Mouse (Mus musculus) frontal cortex, adult 2 months (tissue): ENCODE data around the gene Trub2. TPM values are rescaled to one million over a fixed set of nuclear protein-coding genes. Genes with fewer than 3 reads are reported as not detected.
"Not testable (repeated sequence)": the region's sequence is repeated elsewhere in the genome, so short reads cannot be mapped to it uniquely, and the experiment has no call there.

ENCODE experiments used
- DNase-seq, 2 experiments: peaks; one replicate each; pipeline ENCODE4 v3.0.0; 2022; ENCODE audit warnings: low spot score in 1 of 2; ENCODE audit errors: extremely low spot score in 1 of 2
- polyA plus RNA-seq: library from polyadenylated mRNA; depleted of rRNA; stranded (reverse); fragments of >200 nt; gene quantifications from 2 replicates; pipeline ENCODE4 v1.2.3, GENCODE M21; 2012

The Trub2 gene
- polyA plus RNA-seq, 1 experiment: 37.5 TPM

GRCm38 (mm10) chr2:29781256-29781655 lies 7.0 kb downstream of the Trub2 start:
- DNase-seq: not testable (repeated sequence)

GRCm38 (mm10) chr2:29773323-29773722 lies 15.0 kb downstream of the Trub2 start:
- DNase-seq: no peak

DNA sequence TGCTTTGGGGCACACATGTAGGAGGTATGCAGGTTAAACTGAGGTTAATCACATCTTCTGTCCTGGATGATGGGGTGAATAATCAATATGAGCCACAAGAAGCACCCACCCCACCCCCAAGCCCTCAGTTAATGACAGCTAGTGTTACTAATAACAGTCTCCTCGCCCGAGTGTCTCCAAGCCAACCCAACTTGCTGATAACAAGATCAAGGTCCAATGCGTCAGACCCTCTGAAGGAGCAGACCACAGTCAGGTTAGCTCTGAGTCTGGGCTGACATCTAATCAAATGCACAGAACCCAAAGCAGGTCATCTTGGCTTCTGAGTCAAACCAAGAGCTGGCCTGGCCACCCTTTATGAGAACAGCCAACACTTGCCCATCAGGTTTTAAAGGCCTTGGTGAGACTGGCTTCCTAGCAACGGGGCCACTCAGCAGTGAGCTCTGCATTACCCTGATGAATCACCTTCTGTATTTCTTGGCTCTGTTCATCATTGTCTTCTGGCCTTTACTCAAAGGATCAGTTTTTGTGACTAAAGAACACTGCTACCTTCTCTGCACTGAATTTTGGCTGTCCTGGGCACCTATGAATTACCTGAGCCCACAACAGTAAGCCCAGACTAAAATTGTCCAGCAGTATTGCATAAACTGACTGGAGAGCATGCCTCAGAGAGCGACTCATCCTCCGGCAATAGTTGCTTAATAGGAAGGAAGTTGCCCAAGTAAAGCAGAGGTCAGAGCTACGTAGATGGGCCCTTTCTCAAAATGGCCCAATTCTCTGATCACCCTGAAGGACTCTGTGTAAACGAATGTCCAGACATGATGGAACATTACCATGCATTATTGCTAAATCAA lies 16.5 kb downstream of the Trub2 start:
- DNase-seq: no peak

- no peak for DNase-seq
Observed at GRCm38 (mm10) chr2:29770162-29770561, 18.1 kb downstream of the Trub2 start.

DNA sequence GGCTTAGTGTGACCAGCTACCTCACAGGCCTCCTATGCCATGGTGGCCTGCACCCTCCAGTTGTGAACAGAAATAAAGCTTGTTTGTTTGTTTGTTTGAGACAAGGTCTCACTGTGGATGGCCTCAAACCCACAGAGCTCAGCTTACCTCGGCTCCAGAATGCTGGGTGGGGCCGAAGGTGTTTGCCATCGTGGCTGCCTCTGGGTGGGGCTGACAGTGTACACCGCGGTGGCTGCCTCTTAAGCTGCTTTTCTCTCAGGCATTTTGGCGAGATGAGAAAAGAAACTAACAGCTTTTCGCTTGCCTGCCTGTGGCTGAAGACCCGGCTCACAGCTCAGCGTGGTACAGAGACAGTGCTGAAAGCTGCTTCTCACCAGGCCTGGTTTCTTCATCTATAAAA lies 19.4 kb downstream of the Trub2 start:
- no peak for DNase-seq

GRCm38 (mm10) chr2:29767976-29768709 lies 20.2 kb downstream of the Trub2 start:
- no peak for DNase-seq

DNA sequence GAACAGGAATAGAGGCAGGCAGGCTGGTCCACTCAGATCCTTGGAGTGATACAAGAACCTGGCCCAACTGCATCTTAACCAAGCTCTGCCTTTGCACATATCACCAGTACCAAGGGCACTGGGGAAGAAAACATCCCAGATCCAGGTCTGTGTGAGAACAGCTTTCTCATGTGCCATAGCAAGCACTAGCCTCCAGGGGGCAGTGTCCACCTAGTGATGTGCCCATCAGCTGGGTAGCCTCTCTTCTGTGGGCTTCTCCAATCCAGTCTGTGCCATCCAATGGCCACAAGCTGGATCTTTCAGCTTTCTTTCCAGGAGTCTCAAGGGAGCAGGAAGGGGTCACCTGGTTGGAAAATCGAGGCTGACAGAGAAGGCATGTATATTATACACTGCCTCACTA lies 23.5 kb downstream of the Trub2 start:
- DNase-seq: peak in 1 of 2 experiments; percentile 76

DNA sequence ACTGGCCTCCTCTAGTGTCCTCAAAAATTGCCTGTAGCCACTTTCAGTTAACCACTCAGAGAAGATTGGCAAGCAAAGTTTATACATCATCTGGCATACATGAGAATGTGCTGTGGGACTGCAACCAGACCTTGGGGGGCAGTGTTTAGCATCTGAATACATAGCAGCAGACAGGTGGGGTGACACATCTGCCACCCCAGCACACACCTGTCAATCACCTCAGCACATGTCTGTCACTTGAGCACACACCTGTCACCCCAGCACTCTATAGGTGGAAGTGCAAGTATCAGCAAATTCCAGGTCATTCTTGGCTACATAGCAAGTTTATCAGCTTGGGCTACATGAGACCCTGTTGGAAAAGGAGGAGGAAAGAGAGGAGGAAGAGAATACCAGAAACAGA lies 32.6 kb downstream of the Trub2 start:
- DNase-seq: no peak

DNA sequence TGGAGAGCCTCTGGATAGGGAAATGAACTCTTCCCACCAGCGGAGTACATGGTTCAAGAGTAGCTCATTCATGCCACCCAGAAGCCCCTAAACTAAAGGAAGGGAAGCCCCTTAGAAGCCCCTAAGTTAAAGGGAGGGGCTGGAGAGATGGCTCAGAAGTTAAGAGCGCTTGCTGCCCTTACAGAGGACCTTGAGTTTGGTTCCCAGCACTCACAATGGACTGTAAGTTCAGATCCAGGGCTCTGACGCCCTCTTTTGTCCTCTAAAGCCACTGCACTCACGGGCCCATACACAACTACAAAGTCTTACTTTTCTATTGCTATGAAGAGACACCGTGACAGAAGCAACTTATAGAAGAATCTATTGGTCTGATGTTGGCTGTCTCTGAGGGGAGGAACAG lies 35.9 kb downstream of the Trub2 start:
- no peak for DNase-seq

GRCm38 (mm10) chr2:29751497-29751896 lies 36.8 kb downstream of the Trub2 start, which contains the start of gene Gm13420:
Gene Gm13420 (minus strand): TSS chr2:29751685.
- DNase-seq: no peak

DNA sequence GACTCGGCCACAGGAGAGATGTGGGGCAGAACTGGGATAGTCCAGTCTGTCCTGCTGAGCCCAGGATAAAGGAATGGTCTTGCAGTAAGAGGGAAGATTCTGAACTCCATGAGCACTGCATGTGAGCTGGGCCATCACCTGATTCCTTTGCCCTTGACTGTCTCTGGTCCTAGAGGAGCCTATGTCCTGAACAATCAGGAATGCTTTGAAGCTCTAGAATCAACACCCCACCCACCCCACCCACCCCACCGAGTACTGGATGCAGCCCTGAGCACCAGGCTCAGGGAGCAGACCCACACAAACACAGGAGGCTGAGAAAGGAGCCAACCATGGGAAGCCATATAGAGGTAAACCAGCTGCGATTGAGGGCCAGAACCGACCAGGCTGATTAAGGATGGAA lies 39.8 kb downstream of the Trub2 start:
- no peak for DNase-seq

- peak in 1 of 2 experiments; percentile 28 for DNase-seq
Observed at GRCm38 (mm10) chr2:29747852-29748251, 40.5 kb downstream of the Trub2 start.

GRCm38 (mm10) chr2:29747188-29747782 lies 41.0 kb downstream of the Trub2 start:
- peak in 1 of 2 experiments; percentile 19 for DNase-seq

DNA sequence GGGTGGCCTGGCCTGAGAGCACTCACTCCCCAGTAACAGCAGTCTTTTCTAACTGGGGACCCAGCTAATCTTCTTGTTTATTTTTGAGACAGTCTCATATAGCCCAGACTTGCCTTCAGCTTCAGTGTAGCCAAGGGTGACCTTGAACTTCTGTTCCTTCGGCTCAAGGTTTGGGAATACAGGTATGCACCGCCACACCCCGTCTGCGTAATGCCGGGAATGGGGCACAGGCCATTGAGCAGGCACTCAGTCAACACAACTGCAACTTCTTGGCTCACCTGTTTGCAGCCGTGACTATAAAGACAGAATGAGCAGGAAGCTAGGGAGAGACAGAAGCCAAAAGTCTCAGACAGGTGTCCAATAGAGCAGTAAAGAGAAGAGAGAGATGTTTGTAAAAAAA lies 44.0 kb downstream of the Trub2 start:
- no peak for DNase-seq

- no peak for DNase-seq
Observed at GRCm38 (mm10) chr2:29741207-29741606, 47.1 kb downstream of the Trub2 start.

- peak in 1 of 2 experiments; percentile 27 for DNase-seq
Observed at GRCm38 (mm10) chr2:29739368-29739767, 48.9 kb downstream of the Trub2 start.

DNA sequence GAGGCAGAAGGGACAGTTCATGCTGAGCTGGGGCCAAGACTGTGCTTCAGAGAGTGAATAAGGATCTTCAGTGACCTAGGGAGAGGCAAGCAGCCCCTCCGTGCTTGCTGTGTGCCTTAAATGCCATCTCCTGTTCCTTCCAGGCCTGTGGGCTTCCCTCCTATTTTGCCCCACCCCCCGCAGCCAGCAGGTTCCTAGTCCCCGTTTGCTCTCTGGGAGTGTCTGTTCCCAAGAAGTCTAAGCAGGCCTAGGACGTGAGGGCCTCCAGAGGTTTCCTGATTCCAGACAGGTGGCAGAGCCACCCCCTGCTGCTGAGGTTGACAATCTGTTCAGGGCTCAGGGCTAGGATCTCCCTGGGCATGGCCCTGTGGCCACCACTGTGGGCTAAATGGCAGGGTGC lies 49.5 kb downstream of the Trub2 start:
- no peak for DNase-seq

GRCm38 (mm10) chr2:29737209-29737925 lies 50.9 kb downstream of the Trub2 start:
- DNase-seq: no peak

DNA sequence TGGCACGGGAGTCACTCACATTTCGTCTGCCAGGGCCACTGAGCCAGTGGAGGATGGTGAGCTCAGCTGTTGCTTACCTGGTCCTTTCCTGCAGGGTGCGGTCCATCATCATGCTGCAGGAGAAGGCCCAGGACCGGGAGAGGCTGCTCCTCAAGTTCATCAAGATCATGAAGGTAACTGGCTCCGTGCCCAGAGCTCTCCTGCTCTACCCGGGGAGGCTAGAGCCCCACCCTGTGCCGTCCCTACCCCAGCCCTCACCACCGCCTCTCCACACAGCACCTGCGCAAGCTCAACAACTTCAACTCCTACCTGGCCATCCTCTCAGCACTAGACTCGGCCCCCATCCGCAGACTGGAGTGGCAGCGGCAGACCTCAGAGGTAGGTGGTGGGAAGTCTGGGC lies 52.6 kb downstream of the Trub2 start:
- no peak for DNase-seq

DNA sequence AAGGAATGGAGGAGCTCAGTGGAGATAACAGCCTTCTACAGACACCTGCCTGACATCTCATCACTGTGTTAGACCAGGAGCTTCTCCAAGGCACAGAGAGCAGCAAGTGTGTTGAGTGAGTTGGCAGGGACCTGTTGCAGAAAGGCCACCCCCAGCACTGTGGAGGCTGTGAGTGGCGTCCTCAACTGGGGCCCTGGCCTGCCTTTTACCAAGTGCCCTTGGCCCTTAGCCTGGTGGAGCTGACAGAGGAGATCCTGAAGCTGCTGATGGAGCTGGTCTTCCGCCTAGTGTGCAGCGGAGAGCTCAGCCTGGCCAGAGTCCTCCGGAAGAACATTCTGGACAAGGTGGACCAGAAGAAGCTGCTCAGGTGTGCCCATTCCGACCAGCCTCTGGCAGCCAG lies 55.0 kb downstream of the Trub2 start:
- no peak for DNase-seq

DNA sequence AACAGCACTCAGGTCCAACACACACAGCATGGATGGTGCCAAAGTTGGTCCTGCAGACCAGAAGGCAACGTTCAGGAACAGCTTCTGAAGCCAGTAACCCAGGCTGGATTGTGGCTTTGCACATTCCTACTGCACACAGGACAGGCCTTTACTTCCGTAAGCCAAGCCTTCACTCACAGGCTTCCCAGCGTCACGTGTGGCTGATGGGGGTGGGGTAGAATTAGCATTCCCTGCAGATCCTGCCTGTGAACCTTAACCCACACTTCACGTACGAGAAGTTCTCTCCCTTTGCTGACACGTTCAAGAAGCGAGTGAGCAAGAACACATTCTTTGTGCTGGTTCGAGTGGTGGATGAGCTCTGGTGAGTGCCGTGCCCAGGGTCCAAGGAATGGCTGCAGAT lies 55.7 kb downstream of the Trub2 start:
- no peak for DNase-seq
